Mouse (Mus musculus) stomach, postnatal 0 days (tissue): ENCODE results near the gene Cltb. TPM values are rescaled to one million over a fixed set of nuclear protein-coding genes. Genes with fewer than 3 reads are reported as not detected.
"Not testable (repeated sequence)": the region's sequence is repeated elsewhere in the genome, so short reads cannot be mapped to it uniquely, and the experiment has no call there.

ENCODE experiments used
- ATAC-seq: fragments of 200-750 bp; cut with Nextera tagmentation; 2 replicates; pipeline ENCODE4 v1.8.0; 2017; ENCODE audit not compliant: low FRiP score, low TSS enrichment
- DNase-seq: peaks from one replicate; pipeline ENCODE4 v3.0.0-alpha.2; 2016; ENCODE audit warnings: low spot score
- H3K27ac ChIP-seq: fragments of 300-500 bp; sonication (generic); replicated peaks from 2 replicates; pipeline ENCODE4 v1.5.1; 2014; ENCODE audit warnings: mild to moderate bottlenecking, control low read depth
- H3K27me3 ChIP-seq: fragments of 300-500 bp; sonication (generic); 2 replicates; pipeline ENCODE4 v1.6.1; 2014; ENCODE audit warnings: low read length; ENCODE audit not compliant: control insufficient read depth, insufficient read depth
- H3K36me3 ChIP-seq: fragments of 300-500 bp; sonication (generic); 2 replicates; pipeline ENCODE4 v1.6.1; 2014; ENCODE audit warnings: low read length, mixed read lengths; ENCODE audit not compliant: control insufficient read depth, insufficient read depth
- H3K4me1 ChIP-seq: fragments of 300-500 bp; sonication (generic); replicated peaks from 2 replicates; pipeline ENCODE4 v1.6.1; 2014; ENCODE audit warnings: antibody characterized with exemption; ENCODE audit not compliant: control insufficient read depth, insufficient read depth
- H3K4me2 ChIP-seq: fragments of 300-500 bp; sonication (generic); replicated peaks from 2 replicates; pipeline ENCODE4 v1.6.1; 2014; ENCODE audit warnings: low read depth, mild to moderate bottlenecking, control low read depth, moderate library complexity
- H3K4me3 ChIP-seq: fragments of 300-500 bp; sonication (generic); 2 replicates; pipeline ENCODE4 v1.5.1; 2014; ENCODE audit warnings: low read depth, low read length, control low read depth
- H3K9ac ChIP-seq: fragments of 300-500 bp; sonication (generic); 2 replicates; pipeline ENCODE4 v1.6.1; 2014; ENCODE audit warnings: mild to moderate bottlenecking, low read length, control low read depth, mixed read lengths
- H3K9me3 ChIP-seq: fragments of 300-500 bp; sonication (generic); 2 replicates; pipeline ENCODE4 v1.6.1; 2016; ENCODE audit warnings: low read length; ENCODE audit not compliant: control insufficient read depth
- CTCF ChIP-seq: IDR thresholded peaks from 2 replicates; pipeline ENCODE4 v1.5.1; 2016; ENCODE audit warnings: antibody characterized with exemption, low read depth, mild to moderate bottlenecking, moderate library complexity
- EP300 ChIP-seq: optimal IDR thresholded peaks from 2 replicates; pipeline ENCODE3; 2016; ENCODE audit warnings: antibody characterized with exemption
- WGBS: fragments of 180-500 bp; shearing (Covaris S2); extraction: QIAGEN DNeasy Blood & Tissue Kit; methylation state at CpG from one replicate; pipeline ENCODE4 v1.1.7; 2014; 5-methylcytosine and 5-hydroxymethylcytosine counted together
- polyA plus RNA-seq: library from polyadenylated mRNA; unstranded; fragments of >200 nt; fragmentation: Nextera tagmentation; extraction: Ambion mirVana; gene quantifications from 2 replicates; pipeline ENCODE4 v1.2.1, GENCODE M21; 2015

Cltb gene
- polyA plus RNA-seq, 1 experiment from 2014 or later: 160 TPM

DNA sequence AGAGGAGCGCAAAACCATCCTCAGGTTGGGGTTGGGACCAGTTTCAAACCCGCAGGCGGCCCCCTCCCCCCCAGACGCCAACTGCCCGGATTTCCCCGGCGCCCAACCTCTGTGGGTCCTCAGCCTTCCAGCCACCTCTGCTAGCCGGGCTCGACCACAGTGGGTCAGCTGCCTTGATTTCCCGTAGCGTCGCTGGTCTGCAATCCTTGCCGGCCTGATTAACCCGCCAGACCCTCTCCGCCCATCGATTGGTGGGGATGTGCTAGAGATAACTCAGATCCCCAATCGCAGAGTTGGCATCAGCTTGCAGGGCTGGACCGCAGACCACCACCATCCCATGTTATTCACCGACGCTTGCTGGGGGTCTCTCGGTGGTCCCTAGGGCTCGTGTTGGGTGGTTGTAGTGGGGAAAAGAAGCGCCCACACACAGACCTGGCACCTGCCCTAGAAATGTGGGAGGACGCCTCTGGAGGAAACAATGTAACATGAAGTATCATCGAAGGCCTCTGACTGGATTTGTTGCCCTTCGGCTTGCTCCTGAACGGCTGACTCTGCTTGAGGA lies 10.9 kb upstream of the Cltb start:
- ATAC-seq (peak; percentile 54), DNase-seq (peak; percentile 36)
- Histone ChIP-seq H3K27ac (peak overlapping the region; percentile 91), H3K27me3 (no peaks in the 10 kb centered on the region), H3K9me3 (no peaks in the 10 kb centered on the region), H3K9ac (peak overlapping the region; percentile 97), H3K4me1 (0 out of 2 replicates have a peak, but pooled peaks cover 4% of the 10 kb centered on the region), H3K36me3 (no peaks in the 10 kb centered on the region), H3K4me3 (peak overlapping the region; percentile 96), H3K4me2 (peak overlapping the region; percentile 52)
- TF ChIP-seq CTCF (no peak), EP300 (no peak)
- 1% methylated on average over 27 of the region's 27 CpGs for WGBS

DNA sequence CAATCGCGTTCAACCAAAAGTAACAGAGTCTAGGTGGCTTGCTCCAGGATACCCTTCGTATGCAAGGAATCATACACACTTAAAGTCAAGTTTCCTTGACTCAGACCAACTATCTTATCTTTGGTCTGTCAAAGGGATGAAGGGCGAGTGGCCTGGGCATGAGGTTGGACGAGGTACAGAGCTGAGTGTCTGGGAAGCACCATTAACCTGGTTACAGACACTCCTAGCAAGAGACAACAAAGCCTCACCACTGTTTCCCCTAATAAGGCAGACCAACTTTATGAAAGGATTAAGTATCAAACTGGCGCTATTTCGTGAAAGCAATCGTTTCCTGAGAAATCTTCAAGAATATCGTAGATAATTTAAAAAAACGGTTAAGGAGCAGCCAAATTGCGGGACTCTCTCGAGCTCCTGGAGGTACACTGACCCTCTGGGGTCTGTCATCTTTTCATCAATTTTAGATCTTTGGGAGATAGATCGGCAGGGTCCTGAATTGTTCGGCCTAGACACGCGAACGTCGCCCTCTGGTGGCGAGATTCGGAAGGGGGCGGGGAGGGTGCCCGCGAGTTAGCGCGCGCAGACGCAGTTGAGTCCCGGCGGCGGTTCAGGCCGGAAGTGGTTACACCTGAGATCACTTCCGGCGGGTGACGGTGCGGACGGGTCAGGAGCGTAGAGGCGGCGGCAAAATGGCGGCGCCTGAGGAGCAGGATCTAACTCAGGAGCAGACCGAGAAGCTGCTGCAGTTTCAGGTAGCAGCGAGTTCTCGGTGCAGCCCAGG lies 10.2 kb upstream of the Cltb start, which contains the start of gene Faf2:
Gene Faf2 (plus strand): TSS at position 630 of the 778 bp plus-strand sequence.
- TF ChIP-seq CTCF (peak; percentile 99), EP300 (peak; percentile 41)
- peak within 1 kb of the TSS; percentile 52 for H3K4me2 ChIP-seq
- no peaks in the 10 kb centered on the region for H3K27me3 ChIP-seq
- H3K27ac ChIP-seq: peak within 1 kb of the TSS; percentile 91
- peak; percentile 98 for ATAC-seq
- peak within 1 kb of the TSS; percentile 96 for H3K4me3 ChIP-seq
- no peaks in the 10 kb centered on the region for H3K36me3 ChIP-seq
- 11% methylated on average over 44 of the region's 44 CpGs for WGBS
- DNase-seq: peak; percentile 97
- H3K9ac ChIP-seq: peak within 1 kb of the TSS; percentile 97
- H3K4me1 ChIP-seq: 0 out of 2 replicates have a peak, but pooled peaks cover 4% of the 10 kb centered on the region
- H3K9me3 ChIP-seq: no peaks in the 10 kb centered on the region

DNA sequence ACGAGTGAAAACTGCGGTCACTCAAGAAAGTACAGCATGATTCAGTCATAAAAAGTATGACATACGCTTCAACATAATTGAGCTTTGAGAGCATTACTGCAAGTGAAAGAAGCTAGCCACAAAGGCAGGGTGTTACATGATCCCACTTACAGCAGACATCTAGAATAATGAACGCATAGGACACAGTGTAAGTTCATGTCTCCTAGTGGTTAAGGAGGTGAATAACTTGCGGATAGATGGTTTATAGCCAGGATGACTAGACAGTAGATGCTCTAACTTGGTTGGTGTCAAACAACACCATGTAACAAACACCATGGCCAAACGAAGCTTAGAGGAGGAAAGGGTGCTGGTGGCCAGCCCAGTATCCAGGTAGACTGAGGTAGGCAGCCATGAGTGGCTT lies 5.9 kb upstream of the Cltb start:
- 64% methylated on average over 6 of the region's 6 CpGs for WGBS

DNA sequence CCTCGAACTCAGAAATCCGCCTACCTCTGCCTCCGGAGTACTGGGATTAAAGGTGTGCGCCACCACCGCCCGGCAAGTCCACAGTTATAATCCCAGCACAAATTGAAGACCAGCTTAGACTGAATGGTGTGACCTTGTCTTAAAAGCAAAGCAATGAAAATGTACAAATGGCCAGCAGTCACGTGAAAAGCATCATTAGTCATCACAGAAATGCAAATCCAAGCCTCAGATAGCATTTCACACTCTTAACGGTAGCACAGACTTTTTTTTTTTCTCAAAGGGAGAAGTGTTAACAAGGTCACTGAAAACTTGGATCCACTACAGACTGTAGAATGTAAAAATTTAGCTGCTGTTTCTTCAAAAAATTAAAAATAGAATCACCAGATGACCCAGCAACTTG lies 5.2 kb upstream of the Cltb start:
- no peak for ATAC-seq
- Histone ChIP-seq H3K27ac (no peak overlapping the region), H3K9me3 (no peaks in the 10 kb centered on the region), H3K9ac (no peak overlapping the region), H3K4me1 (no peaks in the 10 kb centered on the region), H3K4me2 (no peak overlapping the region), H3K27me3 (no peaks in the 10 kb centered on the region), H3K4me3 (no peak overlapping the region), H3K36me3 (no peaks in the 10 kb centered on the region)
- no peak for TF ChIP-seq EP300
- TF ChIP-seq CTCF: no peak
- 69% methylated on average over 8 of the region's 8 CpGs for WGBS
- DNase-seq: no peak

More for the DNA sequence above, 5.9 kb upstream of the Cltb start:
- no peaks in the 10 kb centered on the region for H3K9me3 ChIP-seq
- no peaks in the 10 kb centered on the region for H3K36me3 ChIP-seq
- no peak overlapping the region for H3K27ac ChIP-seq
- no peaks in the 10 kb centered on the region for H3K4me1 ChIP-seq
- H3K9ac ChIP-seq: no peak overlapping the region
- no peak for ATAC-seq
- H3K27me3 ChIP-seq: no peaks in the 10 kb centered on the region
- no peak for TF ChIP-seq EP300
- TF ChIP-seq CTCF: peak; percentile 52
- H3K4me2 ChIP-seq: no peak overlapping the region
- no peak overlapping the region for H3K4me3 ChIP-seq
- DNase-seq: no peak

GRCm38 (mm10) chr13:54613141-54613540 lies 2.0 kb upstream of the Cltb start:
- not testable (repeated sequence) for H3K9me3 ChIP-seq, H3K27ac ChIP-seq, H3K4me1 ChIP-seq, H3K27me3 ChIP-seq, ATAC-seq, H3K9ac ChIP-seq, H3K4me3 ChIP-seq, DNase-seq, H3K4me2 ChIP-seq, H3K36me3 ChIP-seq
- WGBS: 85% methylated on average over 8 of the region's 8 CpGs
- TF ChIP-seq CTCF: peak; percentile 55

DNA sequence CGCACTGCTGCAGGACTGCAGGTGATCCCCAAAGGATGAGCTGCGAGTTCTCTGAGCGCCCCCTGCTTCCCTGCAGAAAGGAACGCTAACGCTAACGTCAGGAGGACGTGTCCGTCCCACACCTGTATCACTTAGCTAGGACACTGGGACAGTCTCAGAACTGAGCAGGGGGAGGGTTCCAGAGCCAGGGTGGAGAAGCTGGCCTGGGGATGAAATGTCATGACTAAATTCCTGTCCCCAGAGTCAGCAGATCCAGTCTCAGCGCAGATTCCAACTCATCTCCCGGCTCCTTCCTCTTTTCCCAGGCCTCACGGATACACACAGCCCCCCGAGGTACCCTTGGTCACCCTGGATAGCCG lies 552 bp downstream of the Cltb start:
- Histone ChIP-seq H3K4me1 (no peaks in the 10 kb centered on the region; the same call in none of the 2 replicates), H3K27me3 (no peaks in the 10 kb centered on the region), H3K4me3 (peak overlapping the region; percentile 79), H3K27ac (peak overlapping the region; percentile 91), H3K9ac (peak overlapping the region; percentile 86), H3K36me3 (peaks cover 1% of the 10 kb centered on the region; the same call in 1 of the 2 replicates), H3K4me2 (peak overlapping the region; percentile 88), H3K9me3 (no peaks in the 10 kb centered on the region)
- DNase-seq (no peak), ATAC-seq (peak; percentile 22)
- peak; percentile 8 for TF ChIP-seq EP300
- TF ChIP-seq CTCF: peak; percentile 25; the same call in 1 of the 2 replicates
- 14% methylated on average over 13 of the region's 13 CpGs for WGBS
